Comparison of ENCODE assay signal across 10 mouse cellular contexts in genomic region chr2:153952897-153953296, GRCm38 (mm10). TPM values are rescaled to one million over a fixed set of nuclear protein-coding genes. Genes with fewer than 3 reads are reported as not detected.
A peak's percentile ranks its signal among the peaks of the same experiment; 100 is the strongest.
DNase-seq lines count a peak whose midpoint lies in the region; ATAC-seq and TF ChIP-seq lines count a peak whose summit lies in the region.
"Had no signal": no experiment of that assay in that cellular context is flagged by ENCODE, and none has a peak within 500 bp of the region (broad histone marks: within the 10 kb centered on the region; RNA-seq: fewer than 3 reads in every experiment).

No protein-coding gene starts in this region.

- no peak for TF ChIP-seq EP300 in heart, postnatal 0 days (IDR thresholded peaks at IDR 0.05; ENCODE audit: low read depth)

- H3K36me3 ChIP-seq in heart, postnatal 0 days (replicated peaks; ENCODE audit: control insufficient read depth, insufficient read depth, low read length), result no peaks in the 10 kb centered on the region
- no peaks in the 10 kb centered on the region for H3K36me3 ChIP-seq in embryonic facial prominence, embryonic 10.5 days (replicated peaks)
- H3K36me3 ChIP-seq: embryonic facial prominence, embryonic 13.5 days; lung, embryonic 15.5 days had no signal

- H3K27ac ChIP-seq in heart, postnatal 0 days (ENCODE audit: low read depth), result no peak overlapping the region
- no peak overlapping the region for H3K27ac ChIP-seq in embryonic facial prominence, embryonic 10.5 days (replicated peaks)
- H3K27ac ChIP-seq: embryonic facial prominence, embryonic 13.5 days; lung, embryonic 15.5 days had no signal

- no peak for ATAC-seq in heart, postnatal 0 days (ENCODE audit: insufficient read depth, low read depth)
- peak; percentile 45 for ATAC-seq in CD4-positive, CD25-positive, alpha-beta regulatory T cell, adult 4 months

- WGBS in heart, postnatal 0 days, result 22% methylated on average over 6 of the region's 6 CpGs
- 31% methylated on average over 6 of the region's 6 CpGs for WGBS in embryonic facial prominence, embryonic 10.5 days

- H3K4me1 ChIP-seq in heart, postnatal 0 days (ENCODE audit: control insufficient read depth, insufficient read depth), result no peaks in the 10 kb centered on the region
- H3K4me1 ChIP-seq in embryonic facial prominence, embryonic 10.5 days, result peaks cover 5% of the 10 kb centered on the region
- H3K4me1 ChIP-seq: embryonic facial prominence, embryonic 13.5 days; lung, embryonic 15.5 days had no signal

- H3K4me2 ChIP-seq in heart, postnatal 0 days (ENCODE audit: low read depth, low read length), result no peak overlapping the region
- H3K4me2 ChIP-seq: embryonic facial prominence, embryonic 13.5 days; lung, embryonic 15.5 days had no signal

- no peaks in the 10 kb centered on the region for H3K9me3 ChIP-seq in heart, postnatal 0 days (replicated peaks; ENCODE audit: control insufficient read depth, low read length)
- no peaks in the 10 kb centered on the region for H3K9me3 ChIP-seq in embryonic facial prominence, embryonic 10.5 days
- H3K9me3 ChIP-seq: embryonic facial prominence, embryonic 13.5 days; lung, embryonic 15.5 days had no signal

- no peak overlapping the region for H3K4me3 ChIP-seq in heart, postnatal 0 days (ENCODE audit: low read depth, low read length)
- no peak overlapping the region for H3K4me3 ChIP-seq in embryonic facial prominence, embryonic 10.5 days
- H3K4me3 ChIP-seq: embryonic facial prominence, embryonic 13.5 days; lung, embryonic 15.5 days had no signal

- no peak overlapping the region for H3K9ac ChIP-seq in heart, postnatal 0 days (replicated peaks; ENCODE audit: low read depth, low read length)
- H3K9ac ChIP-seq: embryonic facial prominence, embryonic 13.5 days; lung, embryonic 15.5 days had no signal

- H3K27me3 ChIP-seq in heart, postnatal 0 days (ENCODE audit: control insufficient read depth, insufficient read depth, low read length), result no peaks in the 10 kb centered on the region; the same call in 1 of the 2 replicates
- no peaks in the 10 kb centered on the region for H3K27me3 ChIP-seq in embryonic facial prominence, embryonic 10.5 days (replicated peaks; ENCODE audit: low read depth, poor library complexity, severe bottlenecking)
- H3K27me3 ChIP-seq: embryonic facial prominence, embryonic 13.5 days; lung, embryonic 15.5 days had no signal

- peak; percentile 68 for TF ChIP-seq CTCF in heart, postnatal 0 days (IDR thresholded peaks at IDR 0.05; ENCODE audit: low read depth)

- DNase-seq in heart, postnatal 0 days (ENCODE audit: low spot score), result peak; percentile 17
- DNase-seq in heart, adult 11 months, result no peak
- DNase-seq in adrenal gland, postnatal 36 days, result peak; percentile 67 to 71
- peak; percentile 68 for DNase-seq in embryonic facial prominence, embryonic 10.5 days (ENCODE audit: low spot score)
- peak; percentile 83 for DNase-seq in layer of hippocampus, adult 11-12 months (ENCODE audit: low spot score)
- DNase-seq in lung, postnatal 25 days (ENCODE audit: low spot score), result peak; percentile 11
- DNase-seq in spleen, postnatal 10 days (ENCODE audit: low spot score in 2 of 2), result peak; percentile 18 to 72

RNA-seq across cellular contexts. Expression of gene Bpifb4, which starts 14.9 kb away (rescaled TPM):
- total RNA-seq in heart, postnatal 0 days (2014; rRNA removed; ENCODE audit: low replicate concordance), result not detected in 2 replicates
- polyA plus RNA-seq in heart, postnatal 0 days (2015; fragmentation: Nextera tagmentation; extraction: Ambion mirVana), result not detected in 2 replicates
- polyA plus RNA-seq in CD4-positive, CD25-positive, alpha-beta regulatory T cell, adult 4 months (2017; shearing (Covaris generic)), result not detected
- not detected for total RNA-seq in adrenal gland, postnatal 36 days (2021)
- polyA plus RNA-seq in embryonic facial prominence, embryonic 10.5 days (2016; fragmentation: Nextera tagmentation; extraction: Ambion mirVana), result 0.10 and 0.16 TPM in 2 replicates
- polyA plus RNA-seq: embryonic facial prominence, embryonic 13.5 days; lung, embryonic 15.5 days had no signal

RNA-seq across cellular contexts. Expression of gene Bpifa6, which starts 21.8 kb away (rescaled TPM):
- total RNA-seq in heart, postnatal 0 days (2014; rRNA removed; ENCODE audit: low replicate concordance), result not detected in 2 replicates
- not detected in 2 replicates for polyA plus RNA-seq in heart, postnatal 0 days (2015; fragmentation: Nextera tagmentation; extraction: Ambion mirVana)
- not detected for polyA plus RNA-seq in CD4-positive, CD25-positive, alpha-beta regulatory T cell, adult 4 months (2017; shearing (Covaris generic))
- total RNA-seq in adrenal gland, postnatal 36 days (2021), result not detected
- not detected in 2 replicates for polyA plus RNA-seq in embryonic facial prominence, embryonic 10.5 days (2016; fragmentation: Nextera tagmentation; extraction: Ambion mirVana)
- polyA plus RNA-seq: embryonic facial prominence, embryonic 13.5 days; lung, embryonic 15.5 days had no signal

RNA-seq across cellular contexts. Expression of gene Bpifb3, which starts 34.9 kb away (rescaled TPM):
- not detected in 2 replicates for total RNA-seq in heart, postnatal 0 days (2014; rRNA removed; ENCODE audit: low replicate concordance)
- polyA plus RNA-seq in heart, postnatal 0 days (2015; fragmentation: Nextera tagmentation; extraction: Ambion mirVana), result not detected in 2 replicates
- polyA plus RNA-seq in CD4-positive, CD25-positive, alpha-beta regulatory T cell, adult 4 months (2017; shearing (Covaris generic)), result not detected
- total RNA-seq in adrenal gland, postnatal 36 days (2021), result not detected
- not detected in 2 replicates for polyA plus RNA-seq in embryonic facial prominence, embryonic 10.5 days (2016; fragmentation: Nextera tagmentation; extraction: Ambion mirVana)
- polyA plus RNA-seq: embryonic facial prominence, embryonic 13.5 days; lung, embryonic 15.5 days had no signal

RNA-seq across cellular contexts. Expression of gene Bpifb6, which starts 52.7 kb away (rescaled TPM):
- not detected in 2 replicates for total RNA-seq in heart, postnatal 0 days (2014; rRNA removed; ENCODE audit: low replicate concordance)
- not detected in 2 replicates for polyA plus RNA-seq in heart, postnatal 0 days (2015; fragmentation: Nextera tagmentation; extraction: Ambion mirVana)
- polyA plus RNA-seq in CD4-positive, CD25-positive, alpha-beta regulatory T cell, adult 4 months (2017; shearing (Covaris generic)), result not detected
- 1 to 10 TPM in 1 of 2 experiments, under 1 TPM in 1; 0.60 to 6.6 TPM for total RNA-seq in adrenal gland, postnatal 36 days (2021)
- polyA plus RNA-seq in embryonic facial prominence, embryonic 10.5 days (2016; fragmentation: Nextera tagmentation; extraction: Ambion mirVana), result not detected in 2 replicates
- polyA plus RNA-seq: embryonic facial prominence, embryonic 13.5 days; lung, embryonic 15.5 days had no signal

RNA-seq across cellular contexts. Expression of gene Bpifa2, which starts 55.2 kb away (rescaled TPM):
- not detected in 2 replicates for total RNA-seq in heart, postnatal 0 days (2014; rRNA removed; ENCODE audit: low replicate concordance)
- not detected in 2 replicates for polyA plus RNA-seq in heart, postnatal 0 days (2015; fragmentation: Nextera tagmentation; extraction: Ambion mirVana)
- not detected for polyA plus RNA-seq in CD4-positive, CD25-positive, alpha-beta regulatory T cell, adult 4 months (2017; shearing (Covaris generic))
- total RNA-seq in adrenal gland, postnatal 36 days (2021), result under 1 TPM; 0.33 to 0.49 TPM
- polyA plus RNA-seq in embryonic facial prominence, embryonic 10.5 days (2016; fragmentation: Nextera tagmentation; extraction: Ambion mirVana), result not detected in 2 replicates
- polyA plus RNA-seq: embryonic facial prominence, embryonic 13.5 days; lung, embryonic 15.5 days had no signal
